Mouse (Mus musculus) frontal cortex, adult 2 months (tissue): ENCODE measurements around the gene Kctd8. TPM values are rescaled to one million over a fixed set of nuclear protein-coding genes. Genes with fewer than 3 reads are reported as not detected.
"Not testable (repeated sequence)": the region's sequence is repeated elsewhere in the genome, so short reads cannot be mapped to it uniquely, and the experiment has no call there.

ENCODE experiments used
- DNase-seq, 2 experiments: peaks; one replicate each; pipeline ENCODE4 v3.0.0; 2022; ENCODE audit warnings: low spot score in 1 of 2; ENCODE audit errors: extremely low spot score in 1 of 2
- polyA plus RNA-seq: library from polyadenylated mRNA; depleted of rRNA; stranded (reverse); fragments of >200 nt; gene quantifications from 2 replicates; pipeline ENCODE4 v1.2.3, GENCODE M21; 2012; rRNA removed

Gene Kctd8
- 5.3 and 5.5 TPM in 2 replicates for polyA plus RNA-seq

GRCm38 (mm10) chr5:69340919-69341801 lies at the start of gene Kctd8:
TSS of gene Kctd8 (minus strand) at chr5:69341679.
- DNase-seq = peak in 1 of 2 experiments; percentile 64

GRCm38 (mm10) chr5:69379072-69379471 lies 37.6 kb upstream of the Kctd8 start:
- no peak for DNase-seq

GRCm38 (mm10) chr5:69350596-69350995 lies 9.1 kb upstream of the Kctd8 start:
- no peak for DNase-seq

GRCm38 (mm10) chr5:69340102-69340918 lies 1.2 kb downstream of the Kctd8 start:
- peak; percentile 35 to 73 for DNase-seq

- no peak for DNase-seq
These were observed 1.9 kb downstream of the Kctd8 start for GRCm38 (mm10) chr5:69339623-69339970.

GRCm38 (mm10) chr5:69338916-69339622 lies 2.4 kb downstream of the Kctd8 start:
- no peak for DNase-seq

- no peak for DNase-seq
These were observed 13.9 kb downstream of the Kctd8 start for GRCm38 (mm10) chr5:69327561-69327960.

- no peak for DNase-seq
These were observed 16.8 kb downstream of the Kctd8 start for GRCm38 (mm10) chr5:69324566-69325230.

GRCm38 (mm10) chr5:69312611-69313010 lies 28.9 kb downstream of the Kctd8 start:
- DNase-seq = no peak

- DNase-seq = no peak
These were observed 39.8 kb downstream of the Kctd8 start for GRCm38 (mm10) chr5:69301665-69302064.

- peak in 1 of 2 experiments; percentile 12 for DNase-seq
These were observed 49.1 kb downstream of the Kctd8 start for GRCm38 (mm10) chr5:69292353-69292752.

GRCm38 (mm10) chr5:69284359-69284758 lies 57.1 kb downstream of the Kctd8 start:
- peak; percentile 5 to 35 for DNase-seq

- no peak for DNase-seq
These were observed 89.1 kb downstream of the Kctd8 start for GRCm38 (mm10) chr5:69252366-69252765.

- DNase-seq = no peak
These were observed 99.5 kb downstream of the Kctd8 start for GRCm38 (mm10) chr5:69241931-69242330.

- DNase-seq = peak; percentile 5 to 25
These were observed 107.9 kb downstream of the Kctd8 start for GRCm38 (mm10) chr5:69233560-69233959.

GRCm38 (mm10) chr5:69231649-69232048 lies 109.8 kb downstream of the Kctd8 start:
- DNase-seq = not testable (repeated sequence)

- DNase-seq = peak in 1 of 2 experiments; percentile 11
These were observed 114.3 kb downstream of the Kctd8 start for GRCm38 (mm10) chr5:69227147-69227546.

- DNase-seq = no peak
These were observed 118.9 kb downstream of the Kctd8 start for GRCm38 (mm10) chr5:69222608-69223007.

GRCm38 (mm10) chr5:69215216-69215615 lies 126.3 kb downstream of the Kctd8 start:
- DNase-seq = no peak

GRCm38 (mm10) chr5:69209401-69209800 lies 132.1 kb downstream of the Kctd8 start:
- DNase-seq = no peak
